Mouse (Mus musculus): ENCODE results near the gene Entpd1. TPM values are rescaled to one million over a fixed set of nuclear protein-coding genes. Genes with fewer than 3 reads are reported as not detected.

Gene Entpd1
- total and polyA plus RNA-seq, 2 experiments, result 1.6 to 4.6 TPM

DNA sequence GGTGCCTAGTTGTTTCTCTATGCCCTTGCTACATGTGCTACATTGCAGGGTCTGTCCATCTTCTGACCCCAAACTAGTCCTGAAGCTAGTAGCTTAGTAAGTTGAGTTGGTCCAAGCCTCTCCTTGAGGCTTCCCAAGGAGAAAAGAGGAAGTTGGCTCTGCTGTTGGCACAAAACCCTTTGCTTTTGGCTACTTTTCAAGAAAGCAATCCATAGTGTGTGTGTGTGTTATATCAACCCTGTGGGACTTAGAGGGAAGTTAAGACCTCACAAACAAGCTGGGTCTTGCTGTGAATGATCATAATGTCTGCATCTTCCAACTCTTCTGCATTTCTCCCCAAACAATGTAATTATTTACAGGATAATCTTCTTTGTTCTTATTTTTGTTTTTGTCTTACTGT, 16.8 kb downstream of the Entpd1 start:
- DNase-seq (ENCODE audit: extremely low read depth, low read depth, low spot score), result no peak
- H3K9ac ChIP-seq (ENCODE audit: low read depth, low read length), result no peak overlapping the region
- H3K36me3 ChIP-seq (ENCODE audit: control insufficient read depth, insufficient read depth, low read length), result no peaks in the 10 kb centered on the region
- H3K27me3 ChIP-seq (ENCODE audit: control insufficient read depth, insufficient read depth, low read length), result no peaks in the 10 kb centered on the region
- no peak overlapping the region for H3K4me3 ChIP-seq (ENCODE audit: insufficient read depth, low read depth, low read length)
- no peak for TF ChIP-seq CTCF (IDR thresholded peaks at IDR 0.05; ENCODE audit: low read depth, low read length)
- TF ChIP-seq POLR2A (IDR thresholded peaks at IDR 0.05; ENCODE audit: extremely low read depth, insufficient read depth, low read length), result no peak
- H3K27ac ChIP-seq (replicated peaks; ENCODE audit: insufficient read depth, low read depth, low read length), result no peak overlapping the region
- H3K4me1 ChIP-seq (ENCODE audit: control insufficient read depth, insufficient read depth, low read length), result no peaks in the 10 kb centered on the region
- H3K79me2 ChIP-seq (ENCODE audit: control insufficient read depth, insufficient read depth, low read length), result no peaks in the 10 kb centered on the region

DNA sequence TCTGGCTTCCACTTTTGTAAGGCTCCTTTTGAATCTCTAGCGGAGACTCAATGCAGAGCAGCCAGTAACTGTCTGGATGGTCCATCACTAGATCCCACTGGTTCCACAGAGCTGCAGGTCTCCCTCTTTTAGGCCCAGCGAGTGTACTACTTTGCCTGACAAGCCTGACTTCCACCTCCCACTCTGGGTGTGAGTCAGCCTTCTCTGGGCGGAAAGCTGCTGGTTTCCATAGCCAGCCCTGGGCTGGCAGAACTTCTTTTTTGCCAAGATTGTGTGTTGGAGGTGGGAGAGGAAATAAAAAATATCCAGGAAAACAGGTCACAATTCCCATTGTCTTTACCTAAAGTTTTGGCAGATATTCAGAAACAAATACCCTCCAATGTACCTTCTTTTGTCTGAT, 17.9 kb downstream of the Entpd1 start:
- DNase-seq (ENCODE audit: extremely low read depth, low read depth, low spot score), result no peak

DNA sequence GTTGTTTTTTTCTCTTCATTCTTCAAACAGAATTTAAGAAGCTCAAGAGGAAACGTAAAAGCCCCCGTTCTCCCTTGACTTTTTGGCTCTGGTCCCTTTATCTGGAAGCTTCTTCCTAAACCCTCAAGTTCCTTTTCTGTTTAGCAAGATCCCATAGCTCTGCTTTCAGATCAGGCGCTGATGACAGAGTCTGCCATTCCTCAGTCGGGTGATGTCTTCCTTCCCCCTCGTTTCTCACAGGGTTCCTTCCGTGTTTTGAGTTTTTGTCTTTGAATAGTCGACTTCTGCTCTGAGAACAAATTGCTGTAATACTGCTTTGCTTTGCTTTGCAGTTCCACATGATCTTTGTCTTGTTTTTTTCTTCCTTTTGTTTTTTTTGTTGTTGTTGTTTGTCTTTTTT, 18.4 kb downstream of the Entpd1 start:
- TF ChIP-seq CTCF (IDR thresholded peaks at IDR 0.05; ENCODE audit: low read depth, low read length), result no peak
- no peak for TF ChIP-seq POLR2A (IDR thresholded peaks at IDR 0.05; ENCODE audit: extremely low read depth, insufficient read depth, low read length)
- Histone ChIP-seq H3K9ac (ENCODE audit: low read depth, low read length) (no peak overlapping the region), H3K4me3 (ENCODE audit: insufficient read depth, low read depth, low read length) (no peak overlapping the region), H3K36me3 (ENCODE audit: control insufficient read depth, insufficient read depth, low read length) (no peaks in the 10 kb centered on the region), H3K27ac (replicated peaks; ENCODE audit: insufficient read depth, low read depth, low read length) (no peak overlapping the region), H3K4me1 (ENCODE audit: control insufficient read depth, insufficient read depth, low read length) (no peaks in the 10 kb centered on the region), H3K79me2 (ENCODE audit: control insufficient read depth, insufficient read depth, low read length) (no peaks in the 10 kb centered on the region), H3K27me3 (ENCODE audit: control insufficient read depth, insufficient read depth, low read length) (no peaks in the 10 kb centered on the region)
- DNase-seq (ENCODE audit: extremely low read depth, low read depth, low spot score), result peak; percentile 53
- WGBS, result 69% methylated on average over 7 of the region's 7 CpGs

More for the DNA sequence above, 17.9 kb downstream of the Entpd1 start:
- TF ChIP-seq CTCF (IDR thresholded peaks at IDR 0.05; ENCODE audit: low read depth, low read length) (no peak), POLR2A (IDR thresholded peaks at IDR 0.05; ENCODE audit: extremely low read depth, insufficient read depth, low read length) (no peak)
- Histone ChIP-seq H3K4me3 (ENCODE audit: insufficient read depth, low read depth, low read length) (no peak overlapping the region), H3K4me1 (ENCODE audit: control insufficient read depth, insufficient read depth, low read length) (no peaks in the 10 kb centered on the region), H3K9ac (ENCODE audit: low read depth, low read length) (no peak overlapping the region), H3K36me3 (ENCODE audit: control insufficient read depth, insufficient read depth, low read length) (no peaks in the 10 kb centered on the region), H3K79me2 (ENCODE audit: control insufficient read depth, insufficient read depth, low read length) (no peaks in the 10 kb centered on the region), H3K27me3 (ENCODE audit: control insufficient read depth, insufficient read depth, low read length) (no peaks in the 10 kb centered on the region), H3K27ac (replicated peaks; ENCODE audit: insufficient read depth, low read depth, low read length) (0 out of 2 replicates have a peak overlapping the region, but pooled peaks have one; percentile 32)
- 77% methylated on average over 3 of the region's 3 CpGs for WGBS

DNA sequence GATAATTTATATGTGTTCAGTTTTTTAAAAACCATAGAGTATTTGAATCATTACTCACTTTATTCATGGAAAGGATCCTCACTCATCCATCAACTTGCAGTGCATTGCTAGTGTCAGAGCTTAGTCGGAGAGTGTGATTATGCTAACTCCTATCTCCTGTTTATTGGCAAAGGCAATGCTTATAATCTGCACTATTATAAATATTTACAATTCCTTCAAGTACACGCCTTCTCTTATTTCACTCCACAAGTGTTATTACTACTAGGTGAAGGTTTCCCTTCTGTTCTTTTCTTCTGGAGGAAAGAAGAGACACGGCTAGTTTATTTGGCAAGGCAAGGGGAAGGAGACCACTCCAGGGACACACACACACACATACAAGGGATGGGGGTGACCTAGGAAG, 20.0 kb downstream of the Entpd1 start:
- H3K4me1 ChIP-seq (ENCODE audit: control insufficient read depth, insufficient read depth, low read length), result no peaks in the 10 kb centered on the region
- no peak for TF ChIP-seq CTCF (IDR thresholded peaks at IDR 0.05; ENCODE audit: low read depth, low read length)
- no peak for TF ChIP-seq POLR2A (IDR thresholded peaks at IDR 0.05; ENCODE audit: extremely low read depth, insufficient read depth, low read length)
- no peaks in the 10 kb centered on the region for H3K27me3 ChIP-seq (ENCODE audit: control insufficient read depth, insufficient read depth, low read length)
- no peak overlapping the region for H3K27ac ChIP-seq (replicated peaks; ENCODE audit: insufficient read depth, low read depth, low read length)
- H3K9ac ChIP-seq (ENCODE audit: low read depth, low read length), result no peak overlapping the region
- no peak for DNase-seq (ENCODE audit: extremely low read depth, low read depth, low spot score)
- H3K4me3 ChIP-seq (ENCODE audit: insufficient read depth, low read depth, low read length), result no peak overlapping the region
- WGBS, result 75% methylated on average over 3 of the region's 3 CpGs
- no peaks in the 10 kb centered on the region for H3K79me2 ChIP-seq (ENCODE audit: control insufficient read depth, insufficient read depth, low read length)
- H3K36me3 ChIP-seq (ENCODE audit: control insufficient read depth, insufficient read depth, low read length), result no peaks in the 10 kb centered on the region

DNA sequence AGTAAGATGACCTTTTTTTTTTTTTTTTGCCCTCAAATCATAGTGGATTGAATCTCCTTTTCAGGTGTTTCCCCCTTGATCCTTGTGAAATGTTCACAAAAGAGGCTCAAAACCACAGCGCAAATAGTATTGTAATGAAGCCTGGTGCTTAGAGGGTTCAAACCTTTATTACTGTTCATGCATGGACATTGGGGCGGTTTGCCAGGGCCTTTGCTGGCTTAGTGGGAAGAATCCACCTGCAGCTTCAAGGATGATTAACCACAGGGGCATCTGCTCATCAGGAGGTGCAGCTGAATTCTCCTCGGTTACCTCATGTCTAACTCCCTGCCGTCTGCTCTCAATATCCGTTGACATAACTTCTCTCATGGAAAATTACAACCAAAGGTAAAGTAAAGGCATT, 20.5 kb downstream of the Entpd1 start:
- 90% methylated on average over 5 of the region's 5 CpGs for WGBS
- H3K27me3 ChIP-seq (ENCODE audit: control insufficient read depth, insufficient read depth, low read length), result no peaks in the 10 kb centered on the region
- no peaks in the 10 kb centered on the region for H3K79me2 ChIP-seq (ENCODE audit: control insufficient read depth, insufficient read depth, low read length)
- H3K4me1 ChIP-seq (ENCODE audit: control insufficient read depth, insufficient read depth, low read length), result no peaks in the 10 kb centered on the region
- H3K9ac ChIP-seq (ENCODE audit: low read depth, low read length), result no peak overlapping the region
- no peak for TF ChIP-seq POLR2A (IDR thresholded peaks at IDR 0.05; ENCODE audit: extremely low read depth, insufficient read depth, low read length)
- TF ChIP-seq CTCF (IDR thresholded peaks at IDR 0.05; ENCODE audit: low read depth, low read length), result no peak
- no peak overlapping the region for H3K27ac ChIP-seq (replicated peaks; ENCODE audit: insufficient read depth, low read depth, low read length)
- no peak for DNase-seq (ENCODE audit: extremely low read depth, low read depth, low spot score)
- no peak overlapping the region for H3K4me3 ChIP-seq (ENCODE audit: insufficient read depth, low read depth, low read length)
- no peaks in the 10 kb centered on the region for H3K36me3 ChIP-seq (ENCODE audit: control insufficient read depth, insufficient read depth, low read length)

GRCm38 (mm10) chr19:40633144-40633543, 21.0 kb downstream of the Entpd1 start:
- Histone ChIP-seq H3K79me2 (ENCODE audit: control insufficient read depth, insufficient read depth, low read length) (no peaks in the 10 kb centered on the region), H3K36me3 (ENCODE audit: control insufficient read depth, insufficient read depth, low read length) (no peaks in the 10 kb centered on the region), H3K9ac (ENCODE audit: low read depth, low read length) (no peak overlapping the region), H3K27me3 (ENCODE audit: control insufficient read depth, insufficient read depth, low read length) (no peaks in the 10 kb centered on the region), H3K27ac (replicated peaks; ENCODE audit: insufficient read depth, low read depth, low read length) (no peak overlapping the region), H3K4me3 (ENCODE audit: insufficient read depth, low read depth, low read length) (no peak overlapping the region), H3K4me1 (ENCODE audit: control insufficient read depth, insufficient read depth, low read length) (no peaks in the 10 kb centered on the region)
- WGBS, result 77% methylated on average over 1 of the region's 1 CpGs
- no peak for DNase-seq (ENCODE audit: extremely low read depth, low read depth, low spot score)
- no peak for TF ChIP-seq POLR2A (IDR thresholded peaks at IDR 0.05; ENCODE audit: extremely low read depth, insufficient read depth, low read length)
- TF ChIP-seq CTCF (IDR thresholded peaks at IDR 0.05; ENCODE audit: low read depth, low read length), result no peak
